Mouse (Mus musculus): Measurements from ENCODE around the gene E330017A01Rik.

DNA sequence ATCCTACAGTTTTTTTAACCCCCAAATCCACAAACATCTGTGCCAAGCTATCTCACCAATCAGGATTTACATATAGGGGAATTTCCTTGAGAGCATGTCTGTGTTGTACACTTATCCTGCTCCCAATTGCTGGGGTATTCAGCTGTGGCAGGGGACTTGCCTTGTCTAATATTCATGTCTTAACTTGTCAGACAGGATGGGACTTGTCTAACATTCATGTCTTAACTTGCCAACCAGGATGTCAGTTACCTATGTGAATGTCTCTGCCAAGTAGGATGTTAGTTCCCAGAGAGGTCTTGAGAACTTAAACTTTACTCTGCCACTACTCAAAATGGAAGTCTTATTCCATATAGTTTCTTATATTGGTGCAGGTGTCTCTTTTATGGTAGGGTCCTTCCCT is 49.1 kb downstream of the E330017A01Rik start:
- TF ChIP-seq EP300 (IDR thresholded peaks at IDR 0.05) (no peak), CTCF (IDR thresholded peaks at IDR 0.05) (no peak)
